Mouse (Mus musculus) liver, adult 2 months (tissue): Measurements from ENCODE around the gene Mospd3.

Experiments used
- CTCF ChIP-seq: fragments of 200-500 bp; IDR thresholded peaks from 2 replicates; pipeline ENCODE4 v1.5.1; 2011; ENCODE audit warnings: low read depth, low read length, control low read depth
- POLR2A ChIP-seq: fragments of 200-500 bp; IDR thresholded peaks from 2 replicates; pipeline ENCODE4 v1.6.1; 2011; ENCODE audit warnings: low read length, control low read depth; ENCODE audit not compliant: insufficient read depth; ENCODE audit errors: extremely low read depth

DNA sequence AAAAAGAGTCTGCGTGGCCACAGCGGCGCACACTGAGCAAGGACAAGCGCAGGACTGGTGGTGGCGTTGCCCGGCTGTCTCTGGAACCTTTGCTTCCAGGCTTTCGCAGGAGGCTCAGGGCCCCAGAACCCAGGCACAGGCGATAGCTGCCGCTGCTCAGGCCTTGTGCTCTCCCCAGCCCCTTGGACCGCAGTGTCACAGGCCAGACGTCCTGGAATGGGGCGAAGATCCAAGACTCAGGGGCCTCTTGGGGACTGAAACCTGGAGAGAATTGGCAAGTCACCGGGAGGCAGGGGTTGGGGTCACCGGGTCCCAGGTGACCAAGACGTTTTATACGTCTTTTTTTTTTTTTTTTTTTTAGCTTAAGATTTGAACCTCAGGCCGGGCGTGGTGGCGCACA lies 43.6 kb upstream of the Mospd3 start:
- TF ChIP-seq CTCF (no peak), POLR2A (no peak)
